Mouse (Mus musculus) embryonic fibroblast, embryonic 13.5 days (primary cell): ENCODE measurements around the gene B3gnt3. TPM values are rescaled to one million over a fixed set of nuclear protein-coding genes. Genes with fewer than 3 reads are reported as not detected.

Experiments
- H3K27ac ChIP-seq: 2 replicates; pipeline ENCODE4 v1.5.1; 2012; ENCODE audit warnings: low read length, control low read depth, inconsistent platforms; ENCODE audit not compliant: insufficient read depth
- H3K4me1 ChIP-seq: 2 replicates; pipeline ENCODE4 v1.6.1; 2011; ENCODE audit warnings: low read length; ENCODE audit not compliant: control insufficient read depth, insufficient read depth
- H3K4me3 ChIP-seq: 2 replicates; pipeline ENCODE4 v1.5.1; 2011; ENCODE audit warnings: mild to moderate bottlenecking, control low read depth, low read length; ENCODE audit not compliant: insufficient read depth
- CTCF ChIP-seq: IDR thresholded peaks from 2 replicates; pipeline ENCODE4 v1.5.1; 2011; ENCODE audit warnings: mild to moderate bottlenecking, control low read depth, low read length, moderate library complexity, borderline replicate concordance; ENCODE audit not compliant: insufficient read depth
- POLR2A ChIP-seq: IDR thresholded peaks from 2 replicates; pipeline ENCODE4 v1.6.1; 2011; ENCODE audit warnings: low read depth, mild to moderate bottlenecking, control low read depth, low read length, moderate library complexity
- polyA plus RNA-seq: library from polyadenylated mRNA; stranded (reverse); fragments of >200 nt; gene quantifications from 2 replicates; pipeline ENCODE4 v1.2.4, GENCODE M21; 2011; ENCODE audit warnings: low read depth; ENCODE audit not compliant: missing spikeins, insufficient read length

The B3gnt3 gene
- polyA plus RNA-seq, 1 experiment, result 0.67 TPM

GRCm38 (mm10) chr8:71657816-71658215 lies 43.8 kb downstream of the B3gnt3 start:
- no peak for TF ChIP-seq CTCF
- no peak for TF ChIP-seq POLR2A
- Histone ChIP-seq H3K27ac (no peak overlapping the region), H3K4me3 (no peak overlapping the region), H3K4me1 (no peaks in the 10 kb centered on the region; the same call in 1 of the 2 replicates)

GRCm38 (mm10) chr8:71654600-71654999 lies 47.0 kb downstream of the B3gnt3 start:
- Histone ChIP-seq H3K4me1 (no peaks in the 10 kb centered on the region; the same call in 1 of the 2 replicates), H3K4me3 (no peak overlapping the region), H3K27ac (no peak overlapping the region)
- TF ChIP-seq POLR2A, result no peak
- TF ChIP-seq CTCF, result no peak

- Histone ChIP-seq H3K4me3 (no peak overlapping the region), H3K27ac (no peak overlapping the region), H3K4me1 (no peaks in the 10 kb centered on the region)
- no peak for TF ChIP-seq POLR2A
Measured at GRCm38 (mm10) chr8:71645510-71645909, 56.1 kb downstream of the B3gnt3 start.

Other genes with a start within 250 kb of the B3gnt3 start
- gene Abhd8, start 238.1 kb downstream of the B3gnt3 start, polyA plus RNA-seq, result 19.4 and 20.9 TPM in 2 replicates
- gene Mrpl34, start 236.8 kb downstream of the B3gnt3 start, polyA plus RNA-seq, result 36.9 and 50.5 TPM in 2 replicates
- 63.1 and 70.4 TPM in 2 replicates for gene Dda1, start 232.6 kb downstream of the B3gnt3 start, polyA plus RNA-seq
- 15.4 and 15.6 TPM in 2 replicates for gene Ano8, start 215.8 kb downstream of the B3gnt3 start, polyA plus RNA-seq
- gene Gtpbp3, start 213.7 kb downstream of the B3gnt3 start, polyA plus RNA-seq, result 10.5 and 12.5 TPM in 2 replicates
- gene Plvap, start 190.0 kb downstream of the B3gnt3 start, polyA plus RNA-seq, result 0.33 and 0.44 TPM in 2 replicates
- not detected in 2 replicates for gene Ccdc194, start 176.1 kb downstream of the B3gnt3 start, polyA plus RNA-seq
- 102 and 107 TPM in 2 replicates for gene Bst2, start 164.3 kb downstream of the B3gnt3 start, polyA plus RNA-seq
- gene Mvb12a, start 158.9 kb downstream of the B3gnt3 start, polyA plus RNA-seq, result 38.3 and 39.4 TPM in 2 replicates
- gene Tmem221, start 142.9 kb downstream of the B3gnt3 start, polyA plus RNA-seq, result 0.32 TPM in 1 of 2 replicates, not detected in the other
- not detected in 2 replicates for gene Nxnl1, start 135.2 kb downstream of the B3gnt3 start, polyA plus RNA-seq
- gene Slc27a1, start 132.9 kb downstream of the B3gnt3 start, polyA plus RNA-seq, result 13.7 and 17.7 TPM in 2 replicates
- 86.0 and 99.4 TPM in 2 replicates for gene Pgls, start 109.6 kb downstream of the B3gnt3 start, polyA plus RNA-seq
- gene Fam129c, start 104.1 kb downstream of the B3gnt3 start, polyA plus RNA-seq, result 1.8 and 3.0 TPM in 2 replicates
- gene Colgalt1, start 90.8 kb downstream of the B3gnt3 start, polyA plus RNA-seq, result 147 and 163 TPM in 2 replicates
- 1.9 and 2.6 TPM in 2 replicates for gene Unc13a, start 30.0 kb downstream of the B3gnt3 start, polyA plus RNA-seq
- 5.0 and 6.1 TPM in 2 replicates for gene Jak3, start 25.5 kb downstream of the B3gnt3 start, polyA plus RNA-seq
- gene Insl3, start 12.6 kb downstream of the B3gnt3 start, polyA plus RNA-seq, result 1.4 TPM in 1 of 2 replicates, not detected in the other
- gene Fcho1, start 23.9 kb upstream of the B3gnt3 start, polyA plus RNA-seq, result not detected in 2 replicates
- gene Zfp709, start 180.2 kb upstream of the B3gnt3 start, polyA plus RNA-seq, result 6.3 and 7.0 TPM in 2 replicates
- gene Zfp882, start 206.8 kb upstream of the B3gnt3 start, polyA plus RNA-seq, result 2.8 and 5.0 TPM in 2 replicates
- 25.2 and 26.4 TPM in 2 replicates for gene Zfp617, start 206.8 kb upstream of the B3gnt3 start, polyA plus RNA-seq
- 11.1 and 12.5 TPM in 2 replicates for gene Zfp961, start 249.2 kb upstream of the B3gnt3 start, polyA plus RNA-seq